ENCODE assay signal across 14 mouse cellular contexts in genomic region chr8:122322126-122322525, GRCm38 (mm10). TPM values are rescaled to one million over a fixed set of nuclear protein-coding genes. Genes with fewer than 3 reads are reported as not detected.
DNase-seq lines count a peak whose midpoint lies in the region; ATAC-seq and TF ChIP-seq lines count a peak whose summit lies in the region.
"Had no signal": no experiment of that assay in that cellular context is flagged by ENCODE, and none has a peak within 500 bp of the region (broad histone marks: within the 10 kb centered on the region; RNA-seq: fewer than 3 reads in every experiment).

No protein-coding gene starts in this region.

- peaks cover 2% of the 10 kb centered on the region; the same call in 1 of the 2 replicates for H3K36me3 ChIP-seq in heart, embryonic 16.5 days (ENCODE audit: control insufficient read depth, insufficient read depth)
- H3K36me3 ChIP-seq in heart, adult 2 months (ENCODE audit: control insufficient read depth, insufficient read depth, low read length), result no peaks in the 10 kb centered on the region
- no peaks in the 10 kb centered on the region for H3K36me3 ChIP-seq in neural tube, embryonic 12.5 days
- H3K36me3 ChIP-seq in intestine, embryonic 16.5 days (ENCODE audit: control insufficient read depth, insufficient read depth, low read length), result no peaks in the 10 kb centered on the region
- H3K36me3 ChIP-seq in small intestine, adult 2 months (ENCODE audit: control insufficient read depth, insufficient read depth, low read length), result peaks cover 5% of the 10 kb centered on the region; the same call in 1 of the 2 replicates

- H3K79me2 ChIP-seq in heart, adult 2 months (replicated peaks; ENCODE audit: control insufficient read depth, insufficient read depth, low read length), result no peaks in the 10 kb centered on the region; the same call in 1 of the 2 replicates

- H3K9me3 ChIP-seq in heart, embryonic 16.5 days (replicated peaks; ENCODE audit: control insufficient read depth, low read length), result no peaks in the 10 kb centered on the region
- no peaks in the 10 kb centered on the region for H3K9me3 ChIP-seq in neural tube, embryonic 12.5 days
- no peaks in the 10 kb centered on the region for H3K9me3 ChIP-seq in intestine, embryonic 16.5 days (ENCODE audit: control insufficient read depth, low read length)
- H3K9me3 ChIP-seq: forebrain, embryonic 13.5 days had no signal

- 84% methylated on average over 7 of the region's 7 CpGs for whole genome bisulfite sequencing in heart, embryonic 16.5 days
- 89% methylated on average over 7 of the region's 7 CpGs for WGBS in heart, adult 2 months
- 90% methylated on average over 7 of the region's 7 CpGs for WGBS in neural tube, embryonic 12.5 days
- 69% methylated on average over 7 of the region's 7 CpGs for WGBS in intestine, embryonic 16.5 days
- WGBS in small intestine, adult 2 months, result 58% methylated on average over 7 of the region's 7 CpGs

- intact Hi-C loops in heart, adult 2 months (cut with DNase I), result no loop called here

- no peak for TF ChIP-seq POLR2A in heart, adult 2 months (IDR thresholded peaks at IDR 0.05; ENCODE audit: insufficient read depth, low read depth, low read length)
- TF ChIP-seq POLR2A in small intestine, adult 2 months (IDR thresholded peaks at IDR 0.05; ENCODE audit: low read depth, low read length), result no peak

- no peak overlapping the region for H3K4me2 ChIP-seq in heart, embryonic 16.5 days (ENCODE audit: low read depth, low read length)
- H3K4me2 ChIP-seq in neural tube, embryonic 12.5 days (replicated peaks), result no peak overlapping the region
- H3K4me2 ChIP-seq in intestine, embryonic 16.5 days (ENCODE audit: low read depth, low read length), result peak overlapping the region; percentile 37; the same call in 1 of the 2 replicates
- H3K4me2 ChIP-seq: forebrain, embryonic 13.5 days had no signal

- peak overlapping the region; percentile 57 for H3K27ac ChIP-seq in heart, embryonic 16.5 days (ENCODE audit: low read length)
- H3K27ac ChIP-seq in heart, adult 2 months, result no peak overlapping the region
- H3K27ac ChIP-seq in neural tube, embryonic 12.5 days, result no peak overlapping the region
- H3K27ac ChIP-seq in intestine, embryonic 16.5 days (ENCODE audit: low read length), result peak overlapping the region; percentile 92
- peak overlapping the region; percentile 72 for H3K27ac ChIP-seq in small intestine, adult 2 months (ENCODE audit: insufficient read depth, low read depth, low read length)
- H3K27ac ChIP-seq: forebrain, embryonic 13.5 days had no signal

- ATAC-seq in heart, embryonic 16.5 days (replicated peaks; ENCODE audit: extremely low read depth, insufficient read depth, low FRiP score), result no peak
- no peak for ATAC-seq in neural tube, embryonic 12.5 days (ENCODE audit: low FRiP score, low read depth)
- no peak for ATAC-seq in intestine, embryonic 16.5 days
- ATAC-seq: forebrain, embryonic 13.5 days; hindbrain, embryonic 16.5 days had no signal

- H3K4me3 ChIP-seq in heart, embryonic 16.5 days (ENCODE audit: low read length), result no peak overlapping the region
- H3K4me3 ChIP-seq in heart, adult 2 months, result no peak overlapping the region
- no peak overlapping the region for H3K4me3 ChIP-seq in neural tube, embryonic 12.5 days
- H3K4me3 ChIP-seq in intestine, embryonic 16.5 days (ENCODE audit: low read length), result no peak overlapping the region
- H3K4me3 ChIP-seq in small intestine, adult 2 months (ENCODE audit: low read depth, low read length), result no peak overlapping the region
- H3K4me3 ChIP-seq: forebrain, embryonic 13.5 days had no signal

- no peaks in the 10 kb centered on the region for H3K27me3 ChIP-seq in heart, embryonic 16.5 days (ENCODE audit: control insufficient read depth, insufficient read depth, low read length)
- H3K27me3 ChIP-seq in heart, adult 2 months (ENCODE audit: control insufficient read depth, insufficient read depth, low read length), result no peaks in the 10 kb centered on the region
- H3K27me3 ChIP-seq in neural tube, embryonic 12.5 days (replicated peaks), result peaks cover 9% of the 10 kb centered on the region; the same call in 1 of the 2 replicates
- H3K27me3 ChIP-seq in intestine, embryonic 16.5 days (replicated peaks; ENCODE audit: control insufficient read depth, insufficient read depth, low read length), result no peaks in the 10 kb centered on the region
- H3K27me3 ChIP-seq in small intestine, adult 2 months (ENCODE audit: control insufficient read depth, insufficient read depth, low read length), result no peaks in the 10 kb centered on the region

- DNase-seq in heart, adult 2 months, result no peak
- DNase-seq in neural tube, embryonic 10.5 days (ENCODE audit: extremely low spot score, low spot score), result no peak
- DNase-seq in adrenal gland, adult 2 months, result no peak
- no peak for DNase-seq in urinary bladder, postnatal 4 days (ENCODE audit: low spot score in 2 of 2)
- DNase-seq: cerebellum, adult 9-11 months; kidney, postnatal 10 days; lung, postnatal 10 days had no signal

- peaks cover 66% of the 10 kb centered on the region for H3K4me1 ChIP-seq in heart, embryonic 16.5 days (ENCODE audit: control insufficient read depth, insufficient read depth, low read length)
- peaks cover 17% of the 10 kb centered on the region for H3K4me1 ChIP-seq in heart, adult 2 months (ENCODE audit: control insufficient read depth, insufficient read depth, low read length)
- peaks cover 29% of the 10 kb centered on the region for H3K4me1 ChIP-seq in neural tube, embryonic 12.5 days
- H3K4me1 ChIP-seq in intestine, embryonic 16.5 days (ENCODE audit: control insufficient read depth, insufficient read depth, low read length), result peaks cover 81% of the 10 kb centered on the region
- H3K4me1 ChIP-seq in small intestine, adult 2 months (ENCODE audit: control insufficient read depth, insufficient read depth, insufficient read length, low read length), result peaks cover 65% of the 10 kb centered on the region

- no peak overlapping the region for H3K9ac ChIP-seq in heart, embryonic 16.5 days (ENCODE audit: low read length)
- no peak overlapping the region for H3K9ac ChIP-seq in heart, adult 2 months (ENCODE audit: low read depth, low read length)
- 0 out of 2 replicates have a peak overlapping the region, but pooled peaks have one; percentile 5 for H3K9ac ChIP-seq in neural tube, embryonic 12.5 days
- peak overlapping the region; percentile 56 for H3K9ac ChIP-seq in intestine, embryonic 16.5 days (ENCODE audit: low read depth, low read length)

- TF ChIP-seq EP300 in heart, adult 2 months (IDR thresholded peaks at IDR 0.05; ENCODE audit: insufficient read depth, low read depth, low read length), result no peak

- no peak for TF ChIP-seq CTCF in heart, adult 2 months (IDR thresholded peaks at IDR 0.05)
- TF ChIP-seq CTCF in small intestine, adult 2 months (IDR thresholded peaks at IDR 0.05; ENCODE audit: extremely low read depth, insufficient read length, insufficient replicate concordance, low read depth, low read length), result no peak

RNA-seq across cellular contexts. Expression of gene Trhr2, which starts 38.4 kb away (rescaled TPM):
- polyA plus RNA-seq in heart, embryonic 16.5 days (2015; fragmentation: Nextera tagmentation; extraction: Ambion mirVana), result not detected in 2 replicates
- total RNA-seq in heart, adult 2 months (2021), result not detected
- polyA plus RNA-seq in heart, adult 2 months (2012; rRNA removed), result not detected in 2 replicates
- polyA plus RNA-seq in neural tube, embryonic 12.5 days (2016; fragmentation: Nextera tagmentation; extraction: Ambion mirVana), result not detected in 2 replicates
- not detected in 2 replicates for polyA plus RNA-seq in intestine, embryonic 16.5 days (2015; fragmentation: Nextera tagmentation; extraction: Ambion mirVana)
- polyA plus RNA-seq in small intestine, adult 2 months (2012; rRNA removed), result 0.09 and 0.13 TPM in 2 replicates
- not detected for total RNA-seq in adrenal gland, adult 2 months (2021)
- not detected in 2 replicates for polyA plus RNA-seq in adrenal gland, adult 2 months (2012; rRNA removed)
- total RNA-seq: gastrocnemius, adult 8-10 months had no signal
- polyA plus RNA-seq: forebrain, embryonic 13.5 days had no signal

RNA-seq across cellular contexts. Expression of gene Zfpm1, which starts 40.2 kb away (rescaled TPM):
- polyA plus RNA-seq in heart, embryonic 16.5 days (2015; fragmentation: Nextera tagmentation; extraction: Ambion mirVana), result 2.9 and 3.1 TPM in 2 replicates
- total RNA-seq in heart, adult 2 months (2021), result 10 to 100 TPM; 21.2 to 24.6 TPM
- polyA plus RNA-seq in heart, adult 2 months (2012; rRNA removed), result 20.0 and 20.9 TPM in 2 replicates
- polyA plus RNA-seq in neural tube, embryonic 12.5 days (2016; fragmentation: Nextera tagmentation; extraction: Ambion mirVana), result 2.2 and 2.3 TPM in 2 replicates
- polyA plus RNA-seq in intestine, embryonic 16.5 days (2015; fragmentation: Nextera tagmentation; extraction: Ambion mirVana), result 2.6 and 2.7 TPM in 2 replicates
- polyA plus RNA-seq in small intestine, adult 2 months (2012; rRNA removed), result 153 and 187 TPM in 2 replicates
- 10 to 100 TPM; 16.0 to 24.2 TPM for total RNA-seq in adrenal gland, adult 2 months (2021)
- 37.4 and 60.4 TPM in 2 replicates for polyA plus RNA-seq in adrenal gland, adult 2 months (2012; rRNA removed)

RNA-seq across cellular contexts. Expression of gene Zc3h18, which starts 54.3 kb away (rescaled TPM):
- 28.2 and 28.7 TPM in 2 replicates for polyA plus RNA-seq in heart, embryonic 16.5 days (2015; fragmentation: Nextera tagmentation; extraction: Ambion mirVana)
- 10 to 100 TPM; 21.8 to 22.1 TPM for total RNA-seq in heart, adult 2 months (2021)
- 11.2 and 15.8 TPM in 2 replicates for polyA plus RNA-seq in heart, adult 2 months (2012; rRNA removed)
- 57.1 and 62.4 TPM in 2 replicates for polyA plus RNA-seq in neural tube, embryonic 12.5 days (2016; fragmentation: Nextera tagmentation; extraction: Ambion mirVana)
- polyA plus RNA-seq in intestine, embryonic 16.5 days (2015; fragmentation: Nextera tagmentation; extraction: Ambion mirVana), result 40.5 and 43.1 TPM in 2 replicates
- polyA plus RNA-seq in small intestine, adult 2 months (2012; rRNA removed), result 13.6 and 23.3 TPM in 2 replicates
- 10 to 100 TPM; 36.9 to 44.8 TPM for total RNA-seq in adrenal gland, adult 2 months (2021)
- polyA plus RNA-seq in adrenal gland, adult 2 months (2012; rRNA removed), result 34.3 and 38.2 TPM in 2 replicates

Comparison
In these comparisons a context has a peak if more than half of its experiments do, and no peak if none do; other contexts are left out.
1. H3K27ac ChIP-seq: peak in heart, embryonic 16.5 days (single experiment), intestine, embryonic 16.5 days (single experiment) and small intestine, adult 2 months (single experiment); none in heart, adult 2 months (single experiment) and neural tube, embryonic 12.5 days (single experiment).
2. H3K9ac ChIP-seq: peak in neural tube, embryonic 12.5 days (single experiment) and intestine, embryonic 16.5 days (single experiment); none in heart, embryonic 16.5 days (single experiment) and heart, adult 2 months (single experiment).